Mouse (Mus musculus) heart, adult 2 months (tissue): ENCODE data around the gene Amfr.

Experiments
- CTCF ChIP-seq: fragments of 200-600 bp; IDR thresholded peaks from 2 replicates; pipeline ENCODE4 v1.8.1; 2022; ENCODE audit warnings: antibody characterized with exemption, mild to moderate bottlenecking, moderate library complexity
- EP300 ChIP-seq: fragments of 200-500 bp; IDR thresholded peaks from 2 replicates; pipeline ENCODE4 v1.6.1; 2011; ENCODE audit warnings: low read depth, low read length, control low read depth; ENCODE audit not compliant: insufficient read depth
- POLR2A ChIP-seq: fragments of 200-500 bp; IDR thresholded peaks from 2 replicates; pipeline ENCODE4 v1.6.1; 2011; ENCODE audit warnings: mild to moderate bottlenecking, low read depth, low read length, control low read depth; ENCODE audit not compliant: insufficient read depth

- TF ChIP-seq CTCF: no peak
- no peak for TF ChIP-seq POLR2A
- no peak for TF ChIP-seq EP300
Measured at GRCm38 (mm10) chr8:93923897-93924334, 88.7 kb downstream of the Amfr start.
